Mouse (Mus musculus) cerebellum, adult 2 months (tissue): ENCODE measurements at regions not wholly inside any gene's neighbourhood (a gene's known extent, or its start where the extent isn't known, plus 50 kb on each side); places are given as distances from the start of the nearest gene placed in this dataset.

ENCODE experiments used
- CTCF ChIP-seq: fragments of 200-500 bp; IDR thresholded peaks from 2 replicates; pipeline ENCODE4 v1.5.1; 2011; ENCODE audit warnings: low read depth, mild to moderate bottlenecking, control low read depth, low read length, moderate library complexity, borderline replicate concordance; ENCODE audit not compliant: insufficient read depth
- POLR2A ChIP-seq: fragments of 200-500 bp; IDR thresholded peaks from 2 replicates; pipeline ENCODE4 v1.6.1; 2011; ENCODE audit warnings: low read length, control low read depth, borderline replicate concordance; ENCODE audit not compliant: insufficient read depth

GRCm38 (mm10) chr12:65571633-65572032, 346.3 kb downstream of the Wdr20rt start:
- TF ChIP-seq CTCF, result no peak
- TF ChIP-seq POLR2A, result no peak
